Mouse (Mus musculus) heart, embryonic 14.5 days (tissue): ENCODE measurements around the gene Hps3. TPM values are rescaled to one million over a fixed set of nuclear protein-coding genes. Genes with fewer than 3 reads are reported as not detected.
"Not testable (repeated sequence)": the region's sequence is repeated elsewhere in the genome, so short reads cannot be mapped to it uniquely, and the experiment has no call there.

ENCODE experiments used
- ATAC-seq: fragments of 200-750 bp; cut with Nextera tagmentation; 2 replicates; pipeline ENCODE4 v1.8.0; 2017; ENCODE audit warnings: low read depth, moderate TSS enrichment; ENCODE audit not compliant: insufficient number of reproducible peaks, insufficient read depth, low FRiP score
- H3K27ac ChIP-seq, 2 experiments: fragments of 200-500 bp in 1 of 2; fragments of 300-500 bp in 1 of 2; sonication (generic) in 1 of 2; replicated peaks in 1 of 2; 2 replicates each; pipeline ENCODE4 v1.5.1; 2012 to 2014; ENCODE audit warnings: low read depth in 2 of 2, low read length in 2 of 2, control low read depth in 1 of 2, mild to moderate bottlenecking in 1 of 2, mixed read lengths in 1 of 2; ENCODE audit not compliant: control insufficient read depth in 1 of 2, insufficient read depth in 1 of 2
- H3K27me3 ChIP-seq: fragments of 300-500 bp; sonication (generic); 2 replicates; pipeline ENCODE4 v1.6.1; 2014; ENCODE audit warnings: mild to moderate bottlenecking, low read length, control low read depth; ENCODE audit not compliant: control insufficient read depth, insufficient read depth
- H3K36me3 ChIP-seq: fragments of 300-500 bp; sonication (generic); 2 replicates; pipeline ENCODE4 v1.6.1; 2014; ENCODE audit warnings: mild to moderate bottlenecking, control low read depth, low read length, mixed read lengths; ENCODE audit not compliant: control insufficient read depth, insufficient read depth
- H3K4me1 ChIP-seq, 2 experiments: fragments of 200-500 bp in 1 of 2; fragments of 300-500 bp in 1 of 2; sonication (generic) in 1 of 2; 2 replicates each; pipeline ENCODE4 v1.6.1; 2012 to 2014; ENCODE audit warnings: low read length in 2 of 2, control low read depth in 1 of 2, mixed read lengths in 1 of 2; ENCODE audit not compliant: control insufficient read depth in 2 of 2, insufficient read depth in 2 of 2
- H3K4me2 ChIP-seq: fragments of 300-500 bp; sonication (generic); 2 replicates; pipeline ENCODE4 v1.6.1; 2014; ENCODE audit warnings: mild to moderate bottlenecking, low read length
- H3K4me3 ChIP-seq, 2 experiments: fragments of 200-500 bp in 1 of 2; fragments of 300-500 bp in 1 of 2; sonication (generic) in 1 of 2; 2 replicates each; pipeline ENCODE4 v1.5.1; 2012 to 2014; ENCODE audit warnings: low read length in 2 of 2, mild to moderate bottlenecking in 2 of 2, control low read depth in 1 of 2, low read depth in 1 of 2, moderate library complexity in 1 of 2; ENCODE audit not compliant: control insufficient read depth in 1 of 2, insufficient read depth in 1 of 2
- H3K9ac ChIP-seq: fragments of 300-500 bp; sonication (generic); 2 replicates; pipeline ENCODE4 v1.6.1; 2014; ENCODE audit warnings: mild to moderate bottlenecking, low read length
- H3K9me3 ChIP-seq: fragments of 300-500 bp; sonication (generic); 2 replicates; pipeline ENCODE4 v1.6.1; 2016; ENCODE audit warnings: low read length, control low read depth; ENCODE audit not compliant: control insufficient read depth
- WGBS: fragments of 180-500 bp; shearing (Covaris S2); extraction: QIAGEN DNeasy Blood & Tissue Kit; methylation state at CpG from one replicate; pipeline ENCODE4 v1.1.7; 2014; 5-methylcytosine and 5-hydroxymethylcytosine counted together
- polyA plus RNA-seq: library from polyadenylated mRNA; unstranded; fragments of >200 nt; fragmentation: Nextera tagmentation; extraction: Ambion mirVana; gene quantifications from 2 replicates; pipeline ENCODE4 v1.2.1, GENCODE M21; 2014

The Hps3 gene
- polyA plus RNA-seq, 1 experiment from 2014 or later, result 12.0 TPM

- 62% methylated on average over 1 of the region's 1 CpGs for WGBS
- H3K36me3 ChIP-seq, result peaks cover 72% of the 10 kb centered on the region
Observed at GRCm38 (mm10) chr3:20023832-20024231, 11.3 kb downstream of the Hps3 start.

GRCm38 (mm10) chr3:20018076-20018475 lies 17.0 kb downstream of the Hps3 start:
- Histone ChIP-seq H3K4me3 (no peak overlapping the region), H3K27me3 (no peaks in the 10 kb centered on the region), H3K36me3 (peaks cover 80% of the 10 kb centered on the region), H3K4me1 (no peaks in the 10 kb centered on the region), H3K9me3 (no peaks in the 10 kb centered on the region), H3K27ac (no peak overlapping the region), H3K9ac (no peak overlapping the region), H3K4me2 (no peak overlapping the region)
- no peak for ATAC-seq
- WGBS, result 66% methylated on average over 8 of the region's 8 CpGs

More at GRCm38 (mm10) chr3:20023832-20024231, 11.3 kb downstream of the Hps3 start:
- Histone ChIP-seq H3K27ac (no peak overlapping the region), H3K4me1 (no peaks in the 10 kb centered on the region), H3K4me3 (no peak overlapping the region), H3K4me2 (no peak overlapping the region), H3K27me3 (no peaks in the 10 kb centered on the region), H3K9ac (no peak overlapping the region), H3K9me3 (no peaks in the 10 kb centered on the region)
- no peak for ATAC-seq

DNA sequence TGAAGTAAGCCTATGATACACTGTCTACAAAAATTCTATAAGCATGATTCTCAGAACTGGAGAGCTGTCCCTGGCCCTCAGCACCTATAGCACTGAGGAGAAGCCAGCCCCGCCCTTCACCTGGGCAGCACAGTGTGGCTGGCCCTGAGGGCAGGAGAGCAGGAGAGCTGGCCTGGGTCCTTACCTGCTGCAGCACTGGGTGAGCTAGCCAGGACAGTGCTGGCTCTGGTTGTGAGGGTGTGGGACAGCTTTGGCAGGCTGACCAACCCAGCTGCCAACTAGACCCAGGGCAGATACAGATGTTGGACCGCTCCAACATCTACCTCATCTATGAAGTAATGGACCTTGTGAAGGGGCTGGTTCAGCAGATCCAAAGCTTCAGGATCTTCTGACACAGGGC lies 20.7 kb downstream of the Hps3 start:
- no peaks in the 10 kb centered on the region for H3K9me3 ChIP-seq
- no peak overlapping the region for H3K4me2 ChIP-seq
- no peak overlapping the region for H3K4me3 ChIP-seq
- no peak overlapping the region for H3K9ac ChIP-seq
- no peaks in the 10 kb centered on the region for H3K27me3 ChIP-seq
- 86% methylated on average over 2 of the region's 2 CpGs for WGBS
- peaks cover 79% of the 10 kb centered on the region for H3K36me3 ChIP-seq
- no peak for ATAC-seq
- H3K27ac ChIP-seq, result no peak overlapping the region
- H3K4me1 ChIP-seq, result no peaks in the 10 kb centered on the region

DNA sequence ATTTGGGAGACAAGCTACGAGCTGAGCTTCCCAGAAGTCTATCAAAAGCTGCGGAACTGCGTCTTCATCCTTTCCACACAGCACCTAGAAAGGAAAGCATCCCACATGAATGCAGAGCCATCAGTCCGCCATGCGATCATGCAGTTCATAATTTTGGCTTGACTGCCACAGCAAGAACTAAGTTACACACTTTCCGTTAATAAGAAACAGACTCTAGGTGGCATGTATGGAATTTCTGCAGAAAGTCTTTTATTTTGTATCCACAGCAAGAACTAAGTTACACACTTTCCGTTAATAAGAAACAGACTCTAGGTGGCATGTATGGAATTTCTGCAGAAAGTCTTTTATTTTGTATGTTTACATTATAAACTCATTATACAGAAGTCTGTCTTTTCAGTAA lies 24.2 kb downstream of the Hps3 start:
- H3K9ac ChIP-seq, H3K4me2 ChIP-seq, H3K9me3 ChIP-seq, ATAC-seq, H3K4me1 ChIP-seq, H3K4me3 ChIP-seq, H3K27me3 ChIP-seq, H3K27ac ChIP-seq: not testable (repeated sequence)
- peaks cover 70% of the 10 kb centered on the region for H3K36me3 ChIP-seq
- 83% methylated on average over 7 of the region's 7 CpGs for whole genome bisulfite sequencing

- ATAC-seq, result no peak
- no peaks in the 10 kb centered on the region for H3K27me3 ChIP-seq
- H3K4me1 ChIP-seq, result no peaks in the 10 kb centered on the region
- H3K9ac ChIP-seq, result no peak overlapping the region
- H3K9me3 ChIP-seq, result no peaks in the 10 kb centered on the region
- H3K27ac ChIP-seq, result no peak overlapping the region
- H3K36me3 ChIP-seq, result peaks cover 66% of the 10 kb centered on the region
- no peak overlapping the region for H3K4me2 ChIP-seq
- WGBS, result 82% methylated on average over 9 of the region's 9 CpGs
- H3K4me3 ChIP-seq, result no peak overlapping the region
Observed at GRCm38 (mm10) chr3:20010464-20010863, 24.7 kb downstream of the Hps3 start.

- H3K27me3 ChIP-seq, result no peaks in the 10 kb centered on the region
- H3K36me3 ChIP-seq, result peaks cover 59% of the 10 kb centered on the region
- no peak overlapping the region for H3K9ac ChIP-seq
- no peak overlapping the region for H3K4me2 ChIP-seq
- H3K4me1 ChIP-seq, result no peaks in the 10 kb centered on the region
- 55% methylated on average over 5 of the region's 5 CpGs for whole genome bisulfite sequencing
- H3K27ac ChIP-seq, result no peak overlapping the region
- H3K4me3 ChIP-seq, result no peak overlapping the region
- no peak for ATAC-seq
- no peaks in the 10 kb centered on the region for H3K9me3 ChIP-seq
Observed at GRCm38 (mm10) chr3:20007759-20008158, 27.4 kb downstream of the Hps3 start.

DNA sequence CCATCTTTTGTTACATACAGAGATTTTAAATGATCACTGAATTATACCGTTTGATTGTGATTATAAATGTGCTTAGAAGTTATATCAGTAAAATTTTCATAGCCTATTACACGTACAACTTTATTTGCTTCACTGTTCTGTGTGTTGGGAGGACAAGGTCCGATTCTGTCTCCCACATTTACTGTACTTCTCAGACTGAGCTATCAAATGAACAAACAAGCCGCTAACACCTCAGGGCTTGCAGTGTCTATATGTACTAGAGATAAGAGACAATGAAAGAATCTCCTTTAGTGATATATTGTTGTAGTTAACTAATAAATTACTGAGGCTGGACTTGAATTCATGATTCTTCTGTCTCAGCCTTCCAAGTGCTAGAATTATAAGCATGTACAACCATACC lies 27.8 kb downstream of the Hps3 start:
- no peaks in the 10 kb centered on the region for H3K9me3 ChIP-seq
- WGBS, result 90% methylated on average over 4 of the region's 4 CpGs
- no peak overlapping the region for H3K4me2 ChIP-seq
- H3K27ac ChIP-seq, result no peak overlapping the region
- no peak for ATAC-seq
- H3K36me3 ChIP-seq, result peaks cover 61% of the 10 kb centered on the region
- no peaks in the 10 kb centered on the region for H3K27me3 ChIP-seq
- no peaks in the 10 kb centered on the region for H3K4me1 ChIP-seq
- no peak overlapping the region for H3K9ac ChIP-seq
- no peak overlapping the region for H3K4me3 ChIP-seq

GRCm38 (mm10) chr3:20005611-20006010 lies 29.5 kb downstream of the Hps3 start:
- no peak for ATAC-seq
- H3K9ac ChIP-seq, result no peak overlapping the region

More at GRCm38 (mm10) chr3:20005611-20006010, 29.5 kb downstream of the Hps3 start:
- Histone ChIP-seq H3K27ac (no peak overlapping the region), H3K9me3 (no peaks in the 10 kb centered on the region), H3K4me1 (no peaks in the 10 kb centered on the region), H3K4me2 (no peak overlapping the region), H3K4me3 (no peak overlapping the region), H3K27me3 (no peaks in the 10 kb centered on the region), H3K36me3 (peaks cover 68% of the 10 kb centered on the region)
- WGBS, result 86% methylated on average over 1 of the region's 1 CpGs
